Mouse (Mus musculus) midbrain, embryonic 12.5 days (tissue): ENCODE data around the gene Fbxl20. TPM values are rescaled to one million over a fixed set of nuclear protein-coding genes. Genes with fewer than 3 reads are reported as not detected.
A peak's percentile ranks its signal among the peaks of the same experiment; 100 is the strongest.
"Not testable (repeated sequence)": the region's sequence is repeated elsewhere in the genome, so short reads cannot be mapped to it uniquely, and the experiment has no call there.

ENCODE experiments used
- ATAC-seq: fragments of 200-750 bp; cut with Nextera tagmentation; 2 replicates; pipeline ENCODE4 v1.8.0; 2017; ENCODE audit warnings: low read depth, moderate TSS enrichment, moderate library complexity; ENCODE audit not compliant: low FRiP score
- H3K27ac ChIP-seq: fragments of 300-500 bp; sonication (generic); replicated peaks from 2 replicates; pipeline ENCODE4 v1.5.1; 2016; ENCODE audit warnings: mild to moderate bottlenecking
- H3K27me3 ChIP-seq: fragments of 300-500 bp; sonication (generic); 2 replicates; pipeline ENCODE4 v1.6.1; 2016; ENCODE audit warnings: mild to moderate bottlenecking
- H3K36me3 ChIP-seq: fragments of 300-500 bp; sonication (generic); 2 replicates; pipeline ENCODE4 v1.6.1; 2016
- H3K4me1 ChIP-seq: fragments of 300-500 bp; sonication (generic); 2 replicates; pipeline ENCODE4 v1.6.1; 2016
- H3K4me2 ChIP-seq: fragments of 300-500 bp; sonication (generic); replicated peaks from 2 replicates; pipeline ENCODE4 v1.6.1; 2016; ENCODE audit warnings: mild to moderate bottlenecking, moderate library complexity
- H3K4me3 ChIP-seq: fragments of 300-500 bp; sonication (generic); 2 replicates; pipeline ENCODE4 v1.5.1; 2016; ENCODE audit warnings: mild to moderate bottlenecking
- H3K9ac ChIP-seq: fragments of 300-500 bp; sonication (generic); replicated peaks from 2 replicates; pipeline ENCODE4 v1.6.1; 2016; ENCODE audit warnings: mild to moderate bottlenecking, moderate library complexity
- H3K9me3 ChIP-seq: fragments of 300-500 bp; sonication (generic); 2 replicates; pipeline ENCODE4 v1.6.1; 2016; ENCODE audit warnings: mild to moderate bottlenecking
- WGBS: fragments of 180-500 bp; shearing (Covaris S2); methylation state at CpG from one replicate; pipeline ENCODE4 v1.1.7; 2016; 5-methylcytosine and 5-hydroxymethylcytosine counted together
- polyA plus RNA-seq: library from polyadenylated mRNA; unstranded; fragments of >200 nt; fragmentation: Nextera tagmentation; extraction: Ambion mirVana; gene quantifications from 2 replicates; pipeline ENCODE4 v1.2.1, GENCODE M21; 2016

Fbxl20 gene
- 35.2 and 36.4 TPM in 2 replicates for polyA plus RNA-seq

- peak within 1 kb of the TSS; percentile 91 for H3K4me3 ChIP-seq
- H3K36me3 ChIP-seq = peaks cover 8% of the 10 kb centered on the region
- peaks cover 18% of the 10 kb centered on the region for H3K4me1 ChIP-seq
- peak within 1 kb of the TSS; percentile 96 for H3K4me2 ChIP-seq
- peak within 1 kb of the TSS; percentile 85 for H3K9ac ChIP-seq
- peak within 1 kb of the TSS; percentile 96 for H3K27ac ChIP-seq
- no peaks in the 10 kb centered on the region for H3K9me3 ChIP-seq
- no peaks in the 10 kb centered on the region for H3K27me3 ChIP-seq
- ATAC-seq = peak; percentile 87
- under 1% methylated on average over 55 of the region's 65 CpGs for WGBS
These were observed at the start of gene Fbxl20 for GRCm38 (mm10) chr11:98149786-98150624. Gene Fbxl20, minus strand, starts transcription at chr11:98150403.

- peak within 1 kb of the TSS; percentile 88 for H3K27ac ChIP-seq
- H3K9ac ChIP-seq = peak within 1 kb of the TSS; percentile 94
- H3K9me3 ChIP-seq = no peaks in the 10 kb centered on the region
- H3K4me2 ChIP-seq = peak within 1 kb of the TSS; percentile 77
- peaks cover 14% of the 10 kb centered on the region for H3K4me1 ChIP-seq
- ATAC-seq = peak; percentile 97
- H3K36me3 ChIP-seq = peaks cover 19% of the 10 kb centered on the region
- under 1% methylated on average over 52 of the region's 53 CpGs for WGBS
- peak within 1 kb of the TSS; percentile 82 for H3K4me3 ChIP-seq
- H3K27me3 ChIP-seq = no peaks in the 10 kb centered on the region
These were observed 43.0 kb upstream of the Fbxl20 start, which contains the start of gene Med1 for GRCm38 (mm10) chr11:98192901-98193805. Gene Med1, minus strand, starts transcription at chr11:98193293.

GRCm38 (mm10) chr11:98190820-98191219, 40.6 kb upstream of the Fbxl20 start:
- no peak for ATAC-seq
- Histone ChIP-seq H3K27me3 (no peaks in the 10 kb centered on the region), H3K36me3 (peaks cover 38% of the 10 kb centered on the region), H3K4me2 (no peak overlapping the region), H3K9ac (no peak overlapping the region), H3K4me1 (peaks cover 14% of the 10 kb centered on the region), H3K27ac (no peak overlapping the region), H3K9me3 (no peaks in the 10 kb centered on the region), H3K4me3 (no peak overlapping the region)
- WGBS = 94% methylated on average over 5 of the region's 5 CpGs

GRCm38 (mm10) chr11:98187640-98188395, 37.6 kb upstream of the Fbxl20 start:
- Histone ChIP-seq H3K9ac (no peak overlapping the region), H3K36me3 (peaks cover 67% of the 10 kb centered on the region), H3K27me3 (no peaks in the 10 kb centered on the region), H3K4me2 (no peak overlapping the region), H3K4me3 (no peak overlapping the region), H3K4me1 (peaks cover 10% of the 10 kb centered on the region), H3K9me3 (no peaks in the 10 kb centered on the region), H3K27ac (no peak overlapping the region)
- no peak for ATAC-seq
- WGBS = 92% methylated on average over 9 of the region's 9 CpGs

- H3K4me3 ChIP-seq, ATAC-seq, H3K9ac ChIP-seq, H3K27ac ChIP-seq, H3K27me3 ChIP-seq, H3K4me1 ChIP-seq, H3K4me2 ChIP-seq, H3K9me3 ChIP-seq: not testable (repeated sequence)
- H3K36me3 ChIP-seq = peaks cover 84% of the 10 kb centered on the region
- WGBS = 94% methylated on average over 3 of the region's 3 CpGs
These were observed 31.9 kb upstream of the Fbxl20 start for GRCm38 (mm10) chr11:98182149-98182548.

- Histone ChIP-seq H3K9ac (no peak overlapping the region), H3K27me3 (no peaks in the 10 kb centered on the region), H3K9me3 (no peaks in the 10 kb centered on the region), H3K4me1 (no peaks in the 10 kb centered on the region), H3K4me2 (no peak overlapping the region), H3K27ac (no peak overlapping the region), H3K36me3 (peaks cover 75% of the 10 kb centered on the region), H3K4me3 (no peak overlapping the region)
- no peak for ATAC-seq
- 93% methylated on average over 1 of the region's 1 CpGs for WGBS
These were observed 18.2 kb upstream of the Fbxl20 start for GRCm38 (mm10) chr11:98168400-98168799.

GRCm38 (mm10) chr11:98155094-98155493, 4.9 kb upstream of the Fbxl20 start:
- no peak overlapping the region for H3K4me2 ChIP-seq
- no peak overlapping the region for H3K27ac ChIP-seq
- WGBS = 91% methylated on average over 6 of the region's 6 CpGs
- no peaks in the 10 kb centered on the region for H3K4me1 ChIP-seq
- ATAC-seq = no peak
- H3K36me3 ChIP-seq = peaks cover 57% of the 10 kb centered on the region
- no peak overlapping the region for H3K4me3 ChIP-seq
- no peak overlapping the region for H3K9ac ChIP-seq
- no peaks in the 10 kb centered on the region for H3K9me3 ChIP-seq
- no peaks in the 10 kb centered on the region for H3K27me3 ChIP-seq

GRCm38 (mm10) chr11:98150625-98151156, 488 bp upstream of the Fbxl20 start:
- H3K4me1 ChIP-seq = peaks cover 18% of the 10 kb centered on the region
- peak overlapping the region; percentile 91 for H3K4me3 ChIP-seq
- H3K27ac ChIP-seq = no peak overlapping the region
- ATAC-seq = no peak
- H3K9me3 ChIP-seq = no peaks in the 10 kb centered on the region
- peaks cover 15% of the 10 kb centered on the region for H3K36me3 ChIP-seq
- H3K27me3 ChIP-seq = no peaks in the 10 kb centered on the region
- H3K4me2 ChIP-seq = peak overlapping the region; percentile 96
- H3K9ac ChIP-seq = no peak overlapping the region
- 15% methylated on average over 10 of the region's 10 CpGs for WGBS

GRCm38 (mm10) chr11:98149304-98149750, 876 bp downstream of the Fbxl20 start:
- WGBS = under 1% methylated on average over 36 of the region's 57 CpGs
- Histone ChIP-seq H3K9me3 (no peaks in the 10 kb centered on the region), H3K27ac (peak overlapping the region; percentile 96), H3K36me3 (peaks cover 1% of the 10 kb centered on the region; the same call in 1 of the 2 replicates), H3K4me2 (peak overlapping the region; percentile 96), H3K4me1 (peaks cover 18% of the 10 kb centered on the region), H3K9ac (peak overlapping the region; percentile 85), H3K4me3 (peak overlapping the region; percentile 91), H3K27me3 (no peaks in the 10 kb centered on the region)
- ATAC-seq = peak; percentile 89

GRCm38 (mm10) chr11:98148551-98149301, 1.5 kb downstream of the Fbxl20 start:
- ATAC-seq = peak; percentile 23; the same call in 1 of the 2 replicates
- 3% methylated on average over 44 of the region's 45 CpGs for WGBS

More at GRCm38 (mm10) chr11:98148551-98149301, 1.5 kb downstream of the Fbxl20 start:
- Histone ChIP-seq H3K4me3 (peak overlapping the region; percentile 91), H3K4me2 (peak overlapping the region; percentile 96), H3K27me3 (no peaks in the 10 kb centered on the region), H3K36me3 (no peaks in the 10 kb centered on the region), H3K4me1 (peaks cover 18% of the 10 kb centered on the region), H3K9ac (peak overlapping the region; percentile 85), H3K27ac (peak overlapping the region; percentile 96), H3K9me3 (no peaks in the 10 kb centered on the region)
